Mouse (Mus musculus) thymus, postnatal 25 days (tissue): ENCODE results near the gene Rufy3.
"Not testable (repeated sequence)": the region's sequence is repeated elsewhere in the genome, so short reads cannot be mapped to it uniquely, and the experiment has no call there.

Experiments
- DNase-seq: peaks from one replicate; pipeline ENCODE4 v3.0.0; 2022

Rufy3 gene

DNA sequence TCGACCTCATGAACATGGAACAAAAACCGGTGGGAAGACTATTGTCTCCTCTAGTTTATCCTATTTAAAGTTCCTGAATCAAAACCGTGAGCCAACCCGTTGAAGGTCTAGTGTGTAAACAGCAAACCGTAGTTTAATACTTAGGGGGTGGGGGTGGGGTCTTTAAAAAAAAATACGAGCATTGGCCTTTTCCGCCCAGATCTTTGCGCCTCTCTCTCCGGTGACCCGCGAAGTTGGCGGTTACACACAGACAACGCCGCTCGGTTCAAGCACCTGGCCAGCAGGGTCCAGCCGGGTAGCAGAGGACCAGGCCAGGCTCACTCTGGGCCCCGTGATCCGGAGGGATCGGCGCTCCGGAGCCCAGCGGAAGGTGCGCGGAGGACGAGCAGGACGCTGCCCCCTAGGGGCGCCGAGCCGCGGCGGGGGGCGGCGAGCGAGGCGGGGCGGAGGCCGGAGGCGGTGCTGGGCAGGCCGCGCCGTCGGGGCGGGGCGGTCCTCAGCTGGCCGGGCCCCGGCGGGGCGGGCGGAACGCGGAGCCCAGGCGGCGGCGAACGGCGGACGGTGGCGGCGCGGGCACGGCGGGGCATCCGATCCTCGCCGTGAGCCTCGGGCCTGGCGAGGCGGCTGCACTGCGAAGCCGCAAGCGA, at the start of gene Rufy3:
Gene Rufy3 (plus strand): TSS at position 540 of the 647 bp plus-strand sequence.
- peak; percentile 89 for DNase-seq

GRCm38 (mm10) chr5:88519232-88519631, 45.6 kb upstream of the Rufy3 start:
- DNase-seq, result no peak

DNA sequence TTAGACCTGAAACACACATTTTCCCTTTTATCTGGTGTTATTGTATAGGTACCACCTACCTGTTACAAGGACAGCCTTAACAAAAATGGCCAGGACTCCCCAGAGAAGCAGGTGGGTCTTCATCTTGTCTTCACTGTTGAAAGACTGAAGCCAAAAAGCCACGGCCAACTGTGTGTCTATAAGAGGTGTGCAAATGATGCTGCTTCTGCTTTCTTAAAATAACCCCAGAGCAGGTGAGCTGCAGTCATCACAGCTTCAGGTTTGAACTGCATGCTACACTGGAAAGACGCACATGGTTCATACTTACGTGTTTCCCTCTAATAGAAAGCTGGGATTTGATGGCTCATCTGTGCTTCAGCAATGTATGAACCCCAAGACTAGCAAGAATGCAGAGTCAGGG, 37.2 kb upstream of the Rufy3 start, which contains the start of gene Jchain:
Gene Jchain (minus strand): TSS at position 235 of the 400 bp plus-strand sequence.
- no peak for DNase-seq

DNA sequence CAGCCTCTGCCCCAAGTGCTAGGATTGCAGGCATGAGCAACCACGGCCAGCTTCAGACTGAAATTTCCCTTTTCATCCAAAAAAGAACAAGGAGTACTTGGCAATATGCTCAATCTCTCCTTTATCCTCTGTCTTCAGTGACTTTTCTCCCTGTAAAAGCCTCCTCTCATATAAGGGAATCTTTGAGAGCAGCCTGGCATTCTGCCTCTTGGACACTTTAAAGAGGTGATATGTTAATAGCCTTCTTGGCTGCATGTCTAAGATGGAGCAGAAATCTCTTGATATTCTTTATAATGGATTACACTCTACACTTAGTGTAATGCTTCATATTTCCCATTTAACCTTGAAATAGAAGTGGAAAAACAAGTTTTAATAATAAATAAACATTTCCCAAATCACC, 33.9 kb upstream of the Rufy3 start:
- DNase-seq, result no peak

GRCm38 (mm10) chr5:88534697-88535096, 30.1 kb upstream of the Rufy3 start:
- peak; percentile 40 for DNase-seq

DNA sequence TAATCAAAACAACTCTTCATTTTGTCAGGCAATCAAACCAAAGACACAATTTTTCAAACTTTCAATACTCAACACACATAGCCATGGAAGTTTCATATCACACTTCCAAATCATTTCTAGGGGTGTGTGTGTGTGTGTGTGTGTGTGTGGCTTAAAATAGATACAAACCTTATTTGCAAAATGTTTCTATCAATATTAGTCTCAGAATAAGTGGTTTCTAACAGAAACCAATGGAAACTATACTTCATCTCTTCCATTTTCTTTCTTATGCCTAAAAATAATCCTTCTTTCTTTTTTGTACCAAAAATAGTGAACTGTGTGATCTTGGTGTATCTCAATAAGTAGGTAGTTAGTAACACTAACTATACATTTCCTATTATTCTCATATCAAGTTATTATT, 24.0 kb upstream of the Rufy3 start:
- DNase-seq, result no peak

DNA sequence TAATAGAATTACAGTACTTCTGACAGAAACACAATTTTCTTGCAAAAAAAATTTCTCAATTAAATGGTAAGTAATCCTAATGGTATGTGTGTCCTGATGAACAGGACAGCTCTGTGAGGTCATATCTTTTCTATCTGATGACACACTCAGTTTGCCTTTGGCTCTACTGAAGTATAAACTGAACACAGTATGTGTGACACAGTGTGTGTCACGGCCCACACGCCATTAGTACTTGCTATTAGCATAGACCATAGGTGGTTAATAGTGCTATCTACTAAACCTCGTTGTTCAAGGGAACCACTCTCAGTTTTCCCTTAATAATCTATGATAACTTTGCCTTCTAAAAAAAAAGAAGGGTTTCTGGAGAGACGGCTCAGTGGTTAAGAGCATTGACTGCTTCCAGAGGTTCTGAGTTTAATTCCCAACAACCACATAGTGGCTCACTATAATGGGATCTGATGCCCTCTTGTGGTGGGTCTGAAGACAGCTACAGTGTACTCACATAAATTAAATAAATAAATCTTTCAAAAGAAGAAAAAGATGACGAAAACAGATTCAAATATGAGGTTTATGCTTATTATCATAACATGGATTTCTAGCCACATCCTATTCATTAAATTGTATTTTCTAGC, 22.1 kb upstream of the Rufy3 start:
- DNase-seq, result peak; percentile 48

GRCm38 (mm10) chr5:88544411-88544810, 20.4 kb upstream of the Rufy3 start:
- DNase-seq, result not testable (repeated sequence)

- no peak for DNase-seq
Observed at GRCm38 (mm10) chr5:88545536-88545935, 19.3 kb upstream of the Rufy3 start.

DNA sequence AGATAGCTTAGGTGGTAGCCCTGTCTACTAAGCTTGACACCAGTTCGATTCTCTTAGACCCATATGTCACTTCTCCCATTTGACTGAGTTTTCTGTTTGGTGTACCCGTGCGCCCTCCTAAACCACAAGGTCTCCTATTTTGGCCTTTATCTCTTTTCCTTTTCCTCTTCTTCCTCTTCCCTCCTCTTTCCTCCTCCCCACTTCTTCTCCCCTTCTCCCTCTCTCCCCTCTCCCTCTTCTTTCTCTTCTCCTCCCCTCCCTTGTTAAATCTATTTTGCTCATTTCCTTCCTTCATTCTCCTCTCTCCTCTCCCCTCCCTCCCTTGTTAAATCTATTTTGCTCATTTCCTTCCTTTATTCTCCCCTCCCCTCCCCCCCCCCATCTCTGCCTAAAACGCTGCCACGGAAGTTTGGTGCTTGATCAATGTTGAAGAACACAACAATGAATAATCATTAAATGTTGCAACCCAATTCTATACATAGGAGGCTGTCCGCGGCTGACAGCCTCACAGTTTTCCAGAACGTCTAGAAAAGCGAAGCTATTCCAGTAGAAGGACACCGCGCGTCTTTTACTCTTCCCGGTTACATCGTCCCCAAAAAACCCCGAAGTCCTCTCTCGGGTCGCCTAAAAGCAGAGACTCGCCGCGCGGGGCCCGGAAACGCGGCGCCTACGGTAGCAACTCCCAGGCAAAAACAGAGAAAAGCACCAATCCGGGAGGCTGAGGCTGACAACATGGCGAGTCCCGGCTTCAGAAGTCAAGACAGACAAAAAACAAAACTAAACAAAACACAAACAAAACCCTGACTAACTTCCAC, 11.4 kb upstream of the Rufy3 start:
- DNase-seq, result no peak

- DNase-seq, result peak; percentile 94
Observed at GRCm38 (mm10) chr5:88554086-88554886, 10.6 kb upstream of the Rufy3 start, which contains the start of gene Utp3. Gene Utp3 (plus strand): TSS chr5:88554462.

DNA sequence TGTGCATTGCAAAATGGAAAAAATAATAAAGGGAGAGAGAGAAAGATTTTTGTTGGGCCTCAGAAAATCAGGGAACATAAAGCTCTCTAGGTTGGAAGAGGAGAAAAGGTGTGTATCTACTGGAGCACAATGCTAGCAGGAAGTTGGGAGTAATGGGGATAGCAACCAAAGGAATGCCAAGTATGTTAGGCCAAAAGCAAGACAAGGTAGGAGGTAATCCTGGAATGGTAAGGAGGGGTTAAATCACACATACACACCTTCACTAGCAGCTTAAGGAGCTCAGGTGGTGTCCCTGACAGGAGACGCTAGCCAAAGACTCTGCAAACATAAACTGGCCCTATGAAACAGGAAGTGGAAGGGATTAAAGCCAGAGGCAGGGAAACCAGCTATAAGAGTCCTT, 5.8 kb upstream of the Rufy3 start:
- no peak for DNase-seq

DNA sequence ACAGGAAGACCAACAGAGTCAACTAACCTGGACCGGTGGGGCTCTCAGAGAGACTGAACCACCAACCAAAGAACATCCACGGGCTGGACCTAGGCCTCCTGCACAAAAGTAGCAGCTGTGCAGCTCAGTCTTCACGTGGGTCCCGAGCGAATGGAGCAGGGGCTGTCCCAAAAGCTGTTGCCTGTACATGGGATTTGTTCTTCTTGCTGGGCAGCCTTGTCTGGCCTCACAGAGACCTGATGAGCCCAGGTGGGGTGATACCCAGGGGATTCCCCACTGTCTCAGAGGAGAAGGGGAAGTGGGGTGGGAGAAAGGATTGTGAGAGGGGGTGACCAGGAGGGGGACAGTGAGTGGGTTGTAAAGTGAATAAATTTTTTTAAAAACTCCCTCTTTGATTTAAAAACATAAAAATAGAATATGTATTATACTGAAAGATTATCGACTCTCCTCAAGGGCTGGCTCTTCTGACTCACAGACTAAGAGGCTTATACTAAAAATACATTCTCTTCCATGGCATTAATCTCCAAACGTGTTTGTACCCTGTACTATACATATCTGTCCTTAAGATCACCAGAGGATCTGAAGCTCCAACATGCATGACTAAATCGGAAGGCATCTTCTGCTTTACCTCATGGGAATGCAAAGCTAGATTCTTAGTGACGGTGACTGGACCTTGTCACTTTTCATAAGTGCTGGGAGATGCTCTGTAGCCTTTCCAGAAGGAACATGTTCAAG, 3.6 kb upstream of the Rufy3 start:
- no peak for DNase-seq

- no peak for DNase-seq
Observed at GRCm38 (mm10) chr5:88562863-88563780, 1.7 kb upstream of the Rufy3 start.

- peak; percentile 58 for DNase-seq
Observed at GRCm38 (mm10) chr5:88565148-88566033, 551 bp downstream of the Rufy3 start.

DNA sequence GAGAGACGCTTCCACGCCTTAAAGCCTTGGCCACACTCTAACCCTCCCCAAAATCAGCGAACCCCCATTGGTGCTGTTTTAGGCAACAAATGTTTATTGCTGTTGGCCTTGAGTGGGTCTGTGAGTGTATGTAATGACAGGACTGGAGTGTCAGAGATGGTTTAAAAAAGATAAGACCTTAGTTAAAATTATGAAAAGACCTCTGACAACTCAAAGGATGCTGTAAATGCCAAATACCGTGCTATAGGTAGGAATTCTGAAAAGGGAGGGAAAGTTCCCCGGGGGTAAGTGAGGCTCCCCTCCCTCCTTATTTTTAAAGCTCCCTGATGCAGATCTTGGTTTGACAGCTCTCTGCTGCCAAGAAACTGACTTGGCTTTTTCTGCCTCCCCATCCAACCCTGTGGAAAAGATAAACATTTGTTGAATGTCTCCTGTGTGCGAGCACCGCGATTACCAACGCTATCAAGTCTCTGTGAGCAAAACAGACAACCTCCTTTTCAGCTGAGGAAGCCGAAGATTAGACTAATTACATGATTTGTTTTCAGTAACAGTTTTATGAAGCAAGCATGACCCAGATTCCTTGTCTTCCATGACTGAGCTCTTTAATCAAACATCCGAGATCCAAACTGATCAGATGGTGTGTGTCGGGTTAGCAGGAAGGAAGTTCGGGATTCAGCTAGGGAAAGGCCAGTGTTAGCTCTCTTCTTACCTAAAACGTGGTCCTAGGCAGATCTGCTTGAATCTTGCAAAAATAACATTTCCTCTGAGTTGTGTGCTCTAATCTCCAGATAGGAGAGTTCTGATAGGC, 1.4 kb downstream of the Rufy3 start:
- no peak for DNase-seq

GRCm38 (mm10) chr5:88569541-88569940, 4.7 kb downstream of the Rufy3 start:
- no peak for DNase-seq

- DNase-seq, result no peak
Observed at GRCm38 (mm10) chr5:88574829-88575228, 10.0 kb downstream of the Rufy3 start.
